Mouse (Mus musculus): ENCODE data around the gene March9.
A peak's percentile ranks its signal among the peaks of the same experiment; 100 is the strongest.
"Not testable (repeated sequence)": the region's sequence is repeated elsewhere in the genome, so short reads cannot be mapped to it uniquely, and the experiment has no call there.

March9 gene

GRCm38 (mm10) chr10:127079665-127080391 is 19.8 kb upstream of the March9 start:
- DNase-seq: no peak

GRCm38 (mm10) chr10:127078677-127079575 is 18.9 kb upstream of the March9 start:
- no peak for DNase-seq

GRCm38 (mm10) chr10:127078001-127078676 is 18.2 kb upstream of the March9 start:
- DNase-seq: no peak

GRCm38 (mm10) chr10:127077515-127077914 is 17.5 kb upstream of the March9 start:
- no peak for DNase-seq

GRCm38 (mm10) chr10:127076082-127076481 is 16.1 kb upstream of the March9 start:
- no peak for DNase-seq

GRCm38 (mm10) chr10:127075651-127076050 is 15.7 kb upstream of the March9 start:
- DNase-seq: no peak

- no peak for DNase-seq
Measured at GRCm38 (mm10) chr10:127075080-127075479, 15.1 kb upstream of the March9 start, which contains the start of gene Agap2. Gene Agap2, plus strand, starts transcription at chr10:127075284.

GRCm38 (mm10) chr10:127073981-127074380 is 14.0 kb upstream of the March9 start:
- DNase-seq: no peak

GRCm38 (mm10) chr10:127072969-127073368 is 13.0 kb upstream of the March9 start:
- DNase-seq: not testable (repeated sequence)

GRCm38 (mm10) chr10:127072270-127072669 is 12.3 kb upstream of the March9 start:
- not testable (repeated sequence) for DNase-seq

- DNase-seq: no peak
Measured at GRCm38 (mm10) chr10:127071203-127071602, 11.2 kb upstream of the March9 start.

- peak; percentile 89 for DNase-seq
Measured at GRCm38 (mm10) chr10:127070190-127071121, 10.5 kb upstream of the March9 start, which contains the start of gene Tspan31. Gene Tspan31, minus strand, starts transcription at chr10:127070264.

- DNase-seq: no peak
Measured at GRCm38 (mm10) chr10:127069281-127070189, 9.6 kb upstream of the March9 start.

GRCm38 (mm10) chr10:127068360-127069038 is 8.5 kb upstream of the March9 start:
- DNase-seq: no peak

GRCm38 (mm10) chr10:127066519-127067018 is 6.6 kb upstream of the March9 start:
- no peak for DNase-seq

- DNase-seq: no peak
Measured at GRCm38 (mm10) chr10:127065981-127066380, 6.0 kb upstream of the March9 start.

- no peak for DNase-seq
Measured at GRCm38 (mm10) chr10:127063913-127064870, 4.2 kb upstream of the March9 start.

- DNase-seq: peak; percentile 99
Measured at GRCm38 (mm10) chr10:127063239-127063872, 3.4 kb upstream of the March9 start, which contains the start of gene Cdk4. Gene Cdk4, plus strand, starts transcription at chr10:127063534.
